32 mouse cellular contexts compared by ENCODE assay signal in the genomic region with DNA sequence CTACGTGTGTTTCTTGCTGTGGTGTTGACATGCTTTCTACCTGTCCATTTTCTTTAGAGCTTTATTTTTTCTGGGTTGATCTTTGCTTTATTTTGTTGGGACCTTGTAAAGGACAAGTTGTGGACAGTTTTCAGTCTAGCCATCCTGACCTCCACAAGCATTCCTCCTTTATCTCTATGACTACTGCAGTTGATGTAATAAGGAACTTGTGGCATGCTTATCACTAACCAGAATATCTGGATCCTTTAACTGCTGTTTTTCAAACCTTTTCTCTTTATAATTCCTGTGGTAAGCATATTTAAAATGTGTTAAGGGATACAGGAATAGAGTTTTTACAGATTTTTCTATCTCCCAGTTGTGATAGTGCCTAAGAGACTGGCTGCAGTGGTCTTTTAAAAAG.
"Had no signal": no experiment of that assay in that cellular context is flagged by ENCODE, and none has a peak within 500 bp of the region (broad histone marks: within the 10 kb centered on the region; RNA-seq: fewer than 3 reads in every experiment).

No protein-coding gene starts in this region.

- H3K27ac ChIP-seq: limb, embryonic 10.5 days; limb, embryonic 12.5 days; limb, embryonic 13.5 days; limb, embryonic 15.5 days; liver, embryonic 12.5 days; liver, embryonic 13.5 days; liver, embryonic 14.5 days; liver, embryonic 15.5 days; lung, embryonic 15.5 days; macrophage; midbrain, embryonic 10.5 days; midbrain, embryonic 12.5 days; midbrain, embryonic 13.5 days; midbrain, embryonic 15.5 days; neural tube, embryonic 12.5 days had no signal

- H3K9ac ChIP-seq: limb, embryonic 12.5 days; limb, embryonic 13.5 days; limb, embryonic 15.5 days; liver, embryonic 12.5 days; liver, embryonic 13.5 days; liver, embryonic 14.5 days; liver, embryonic 15.5 days; liver, postnatal 0 days; lung, embryonic 14.5 days; lung, embryonic 15.5 days; midbrain, embryonic 12.5 days; midbrain, embryonic 13.5 days; midbrain, embryonic 15.5 days; neural tube, embryonic 12.5 days had no signal

- H3K4me3 ChIP-seq: limb, embryonic 10.5 days; limb, embryonic 12.5 days; limb, embryonic 13.5 days; limb, embryonic 15.5 days; liver, embryonic 12.5 days; liver, embryonic 13.5 days; liver, embryonic 15.5 days; lung, embryonic 15.5 days; megakaryocyte, embryonic 14.5 days; midbrain, embryonic 10.5 days; midbrain, embryonic 12.5 days; midbrain, embryonic 13.5 days; midbrain, embryonic 15.5 days; myocyte; neural tube, embryonic 12.5 days had no signal

- DNase-seq: left cerebral cortex, postnatal 4 days; liver; liver, embryonic 13.5 days; liver, postnatal 0 days; lung, adult 18-20 months; lung, adult 2 months; lung, embryonic 14.5 days; lung, postnatal 10 days; lung, postnatal 14 days; lung, postnatal 36 days; lung, postnatal 4 days; midbrain, embryonic 14.5 days had no signal

- H3K9me3 ChIP-seq: limb, embryonic 10.5 days; limb, embryonic 12.5 days; limb, embryonic 13.5 days; limb, embryonic 15.5 days; liver, embryonic 12.5 days; liver, embryonic 13.5 days; liver, embryonic 15.5 days; lung, embryonic 15.5 days; megakaryocyte, embryonic 14.5 days; midbrain, embryonic 10.5 days; midbrain, embryonic 12.5 days; midbrain, embryonic 13.5 days; midbrain, embryonic 15.5 days; neural tube, embryonic 12.5 days had no signal

- H3K4me2 ChIP-seq: limb, embryonic 12.5 days; limb, embryonic 13.5 days; limb, embryonic 15.5 days; liver, embryonic 11.5 days; liver, embryonic 12.5 days; liver, embryonic 13.5 days; liver, embryonic 15.5 days; lung, embryonic 14.5 days; lung, embryonic 15.5 days; midbrain, embryonic 11.5 days; midbrain, embryonic 12.5 days; midbrain, embryonic 13.5 days; midbrain, embryonic 15.5 days; neural tube, embryonic 12.5 days had no signal

- H3K27me3 ChIP-seq: limb, embryonic 12.5 days; limb, embryonic 13.5 days; limb, embryonic 15.5 days; liver, embryonic 12.5 days; liver, embryonic 13.5 days; liver, embryonic 15.5 days; lung, embryonic 15.5 days; megakaryocyte, embryonic 14.5 days; midbrain, embryonic 12.5 days; midbrain, embryonic 13.5 days; midbrain, embryonic 15.5 days; neural tube, embryonic 12.5 days had no signal

- ATAC-seq: liver, embryonic 12.5 days; liver, postnatal 0 days; lung, postnatal 0 days; midbrain, embryonic 13.5 days; midbrain, embryonic 15.5 days; midbrain, embryonic 16.5 days had no signal

- H3K4me1 ChIP-seq: limb, embryonic 10.5 days; liver, embryonic 12.5 days; midbrain, embryonic 12.5 days; midbrain, embryonic 13.5 days; midbrain, embryonic 15.5 days had no signal

- H3K36me3 ChIP-seq: limb, embryonic 10.5 days; limb, embryonic 12.5 days; limb, embryonic 13.5 days; limb, embryonic 15.5 days; liver, embryonic 13.5 days; liver, embryonic 15.5 days; lung, embryonic 15.5 days; midbrain, embryonic 10.5 days; midbrain, embryonic 12.5 days; midbrain, embryonic 13.5 days; midbrain, embryonic 15.5 days; neural tube, embryonic 12.5 days had no signal
